Mouse (Mus musculus) kidney, postnatal 0 days (tissue): ENCODE data around the gene Tenm3. TPM values are rescaled to one million over a fixed set of nuclear protein-coding genes. Genes with fewer than 3 reads are reported as not detected.

ENCODE experiments used
- ATAC-seq: fragments of 200-750 bp; cut with Nextera tagmentation; replicated peaks from 2 replicates; pipeline ENCODE4 v1.8.0; 2017; ENCODE audit warnings: low read depth, moderate number of reproducible peaks, moderate TSS enrichment, moderate library complexity; ENCODE audit not compliant: low FRiP score
- DNase-seq: peaks from one replicate; pipeline ENCODE4 v3.0.0-alpha.2; 2016; ENCODE audit warnings: low spot score
- H3K27ac ChIP-seq: fragments of 300-500 bp; sonication (generic); 2 replicates; pipeline ENCODE4 v1.5.1; 2014; ENCODE audit warnings: mild to moderate bottlenecking
- H3K27me3 ChIP-seq: fragments of 300-500 bp; sonication (generic); 2 replicates; pipeline ENCODE4 v1.6.1; 2014; ENCODE audit warnings: low read length, mixed read lengths; ENCODE audit not compliant: insufficient read depth
- H3K36me3 ChIP-seq: fragments of 300-500 bp; sonication (generic); 2 replicates; pipeline ENCODE4 v1.6.1; 2014; ENCODE audit warnings: low read length, mixed read lengths; ENCODE audit not compliant: insufficient read depth
- H3K4me1 ChIP-seq: fragments of 300-500 bp; sonication (generic); replicated peaks from 2 replicates; pipeline ENCODE4 v1.6.1; 2014; ENCODE audit warnings: antibody characterized with exemption, low read length, mixed read lengths; ENCODE audit not compliant: insufficient read depth
- H3K4me2 ChIP-seq: fragments of 300-500 bp; sonication (generic); 2 replicates; pipeline ENCODE4 v1.6.1; 2014; ENCODE audit warnings: mild to moderate bottlenecking, low read length, moderate library complexity, mixed read lengths
- H3K4me3 ChIP-seq: fragments of 300-500 bp; sonication (generic); replicated peaks from 2 replicates; pipeline ENCODE4 v1.5.1; 2014; ENCODE audit warnings: low read depth, low read length
- H3K9ac ChIP-seq: fragments of 300-500 bp; sonication (generic); 2 replicates; pipeline ENCODE4 v1.6.1; 2014; ENCODE audit warnings: low read depth, low read length
- H3K9me3 ChIP-seq: fragments of 300-500 bp; sonication (generic); replicated peaks from 2 replicates; pipeline ENCODE4 v1.6.1; 2016; ENCODE audit warnings: low read length, inconsistent platforms, mixed read lengths
- CTCF ChIP-seq: IDR thresholded peaks from 2 replicates; pipeline ENCODE4 v1.5.1; 2016; ENCODE audit warnings: antibody characterized with exemption, low read depth, mild to moderate bottlenecking, moderate library complexity
- WGBS: fragments of 180-500 bp; shearing (Covaris S2); extraction: QIAGEN DNeasy Blood & Tissue Kit; methylation state at CpG from one replicate; pipeline ENCODE4 v1.1.7; 2014; 5-methylcytosine and 5-hydroxymethylcytosine counted together
- polyA plus RNA-seq: library from polyadenylated mRNA; unstranded; fragments of >200 nt; fragmentation: Nextera tagmentation; extraction: Ambion mirVana; gene quantifications from 2 replicates; pipeline ENCODE4 v1.2.1, GENCODE M21; 2015

Tenm3 gene
- polyA plus RNA-seq, 1 experiment from 2014 or later = 15.3 TPM

DNA sequence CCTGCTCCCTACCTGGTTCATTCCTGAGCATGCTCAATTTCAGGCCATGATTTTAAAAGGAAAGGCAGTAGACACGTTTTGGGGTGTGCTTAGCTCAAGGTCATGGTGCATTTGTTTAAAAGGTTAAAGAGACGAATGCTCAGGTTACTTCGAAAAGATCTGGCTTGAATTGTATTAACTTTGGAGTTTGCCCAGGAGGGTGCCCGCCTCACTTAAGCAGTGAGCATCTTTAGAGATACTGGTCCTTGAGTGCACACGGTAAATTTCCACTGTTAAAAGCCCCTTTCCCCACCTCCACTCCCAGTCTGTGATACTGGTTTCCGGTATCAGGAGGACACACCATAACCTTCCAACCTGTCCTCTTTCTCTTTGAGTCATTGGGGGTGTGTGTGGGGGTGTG lies 629.4 kb downstream of the Tenm3 start:
- Histone ChIP-seq H3K4me2 (no peak overlapping the region), H3K4me1 (no peaks in the 10 kb centered on the region), H3K27ac (no peak overlapping the region), H3K4me3 (no peak overlapping the region), H3K27me3 (no peaks in the 10 kb centered on the region), H3K9ac (no peak overlapping the region), H3K36me3 (no peaks in the 10 kb centered on the region), H3K9me3 (no peaks in the 10 kb centered on the region)
- DNase-seq (no peak), ATAC-seq (no peak)
- 65% methylated on average over 6 of the region's 6 CpGs for WGBS
- no peak for TF ChIP-seq CTCF

DNA sequence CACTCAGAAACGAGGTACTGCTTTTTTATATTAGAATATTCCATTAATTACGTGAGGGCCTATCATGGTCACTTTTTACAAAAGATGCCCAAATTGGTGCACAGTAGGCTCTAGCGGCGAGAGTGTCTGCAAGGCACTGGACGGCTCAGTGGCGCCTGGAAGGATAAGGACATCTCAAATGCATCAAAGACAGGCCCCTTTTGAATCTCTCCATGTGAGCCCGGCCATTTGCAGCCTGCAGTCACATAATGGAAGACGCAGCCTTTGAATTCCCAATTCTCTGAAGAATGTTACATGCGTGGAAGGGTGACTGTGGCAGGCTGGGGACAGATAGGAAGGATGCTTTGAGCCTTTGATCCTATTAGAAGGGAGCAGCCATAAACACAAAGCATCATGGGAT lies 631.8 kb downstream of the Tenm3 start:
- no peak overlapping the region for H3K4me3 ChIP-seq
- H3K27ac ChIP-seq = no peak overlapping the region
- ATAC-seq (no peak), DNase-seq (no peak)
- no peaks in the 10 kb centered on the region for H3K4me1 ChIP-seq
- H3K9ac ChIP-seq = no peak overlapping the region
- H3K27me3 ChIP-seq = no peaks in the 10 kb centered on the region
- no peak overlapping the region for H3K4me2 ChIP-seq
- no peaks in the 10 kb centered on the region for H3K36me3 ChIP-seq
- TF ChIP-seq CTCF = no peak
- WGBS = 93% methylated on average over 9 of the region's 9 CpGs
- H3K9me3 ChIP-seq = no peaks in the 10 kb centered on the region

GRCm38 (mm10) chr8:48207567-48207966 lies 636.2 kb downstream of the Tenm3 start:
- 88% methylated on average over 6 of the region's 6 CpGs for WGBS
- DNase-seq = no peak
- ATAC-seq = no peak

DNA sequence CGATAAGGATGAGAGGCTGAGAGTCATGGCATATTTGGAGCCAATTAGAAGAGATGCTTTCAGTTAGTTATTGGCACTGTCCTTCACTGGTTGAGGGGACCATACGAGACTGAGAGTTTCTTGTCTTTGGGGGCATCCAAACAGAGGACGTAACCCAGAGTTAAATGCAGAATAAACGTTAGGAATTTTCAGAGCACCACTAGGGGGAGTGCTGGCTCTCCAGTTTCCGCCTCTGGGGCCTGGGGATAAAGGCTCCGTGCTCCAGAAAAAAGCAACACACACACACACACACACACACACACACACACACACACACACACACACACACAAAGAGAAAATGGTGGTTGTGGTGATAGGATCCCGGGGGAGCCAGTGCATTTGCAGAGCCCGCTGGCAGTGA lies 636.8 kb downstream of the Tenm3 start:
- Histone ChIP-seq H3K4me3 (no peak overlapping the region), H3K27ac (no peak overlapping the region), H3K4me2 (no peak overlapping the region), H3K27me3 (no peaks in the 10 kb centered on the region), H3K36me3 (no peaks in the 10 kb centered on the region), H3K9me3 (no peaks in the 10 kb centered on the region), H3K4me1 (no peaks in the 10 kb centered on the region), H3K9ac (no peak overlapping the region)
- 76% methylated on average over 8 of the region's 8 CpGs for WGBS
- TF ChIP-seq CTCF = peak; percentile 37; the same call in 1 of the 2 replicates
- ATAC-seq (no peak), DNase-seq (no peak)

More at GRCm38 (mm10) chr8:48207567-48207966, 636.2 kb downstream of the Tenm3 start:
- no peaks in the 10 kb centered on the region for H3K4me1 ChIP-seq
- H3K4me2 ChIP-seq = no peak overlapping the region
- H3K9me3 ChIP-seq = no peaks in the 10 kb centered on the region
- H3K9ac ChIP-seq = no peak overlapping the region
- H3K27ac ChIP-seq = no peak overlapping the region
- TF ChIP-seq CTCF = no peak
- H3K4me3 ChIP-seq = no peak overlapping the region
- H3K36me3 ChIP-seq = no peaks in the 10 kb centered on the region
- H3K27me3 ChIP-seq = no peaks in the 10 kb centered on the region

GRCm38 (mm10) chr8:48204838-48205345 lies 638.9 kb downstream of the Tenm3 start:
- TF ChIP-seq CTCF = no peak
- Histone ChIP-seq H3K9ac (no peak overlapping the region), H3K9me3 (no peaks in the 10 kb centered on the region), H3K4me1 (no peaks in the 10 kb centered on the region), H3K27me3 (no peaks in the 10 kb centered on the region), H3K27ac (no peak overlapping the region), H3K4me3 (no peak overlapping the region), H3K4me2 (no peak overlapping the region), H3K36me3 (no peaks in the 10 kb centered on the region)
- 51% methylated on average over 12 of the region's 12 CpGs for WGBS
- no peak for ATAC-seq
- DNase-seq = no peak

GRCm38 (mm10) chr8:48204114-48204837 lies 639.5 kb downstream of the Tenm3 start:
- Histone ChIP-seq H3K27me3 (no peaks in the 10 kb centered on the region), H3K4me2 (no peak overlapping the region), H3K9ac (no peak overlapping the region), H3K27ac (no peak overlapping the region), H3K4me3 (no peak overlapping the region), H3K36me3 (no peaks in the 10 kb centered on the region), H3K4me1 (no peaks in the 10 kb centered on the region), H3K9me3 (no peaks in the 10 kb centered on the region)
- ATAC-seq (peak; percentile 52; the same call in 1 of the 2 replicates), DNase-seq (no peak)
- TF ChIP-seq CTCF = no peak
- 71% methylated on average over 13 of the region's 13 CpGs for WGBS
